Comparison of ENCODE assay signal across 17 mouse cellular contexts in genomic region chr11:108299913-108300312, GRCm38 (mm10). TPM values are rescaled to one million over a fixed set of nuclear protein-coding genes. Genes with fewer than 3 reads are reported as not detected.
DNase-seq lines count a peak whose midpoint lies in the region; ATAC-seq and TF ChIP-seq lines count a peak whose summit lies in the region.
"Had no signal": no experiment of that assay in that cellular context is flagged by ENCODE, and none has a peak within 500 bp of the region (broad histone marks: within the 10 kb centered on the region; RNA-seq: fewer than 3 reads in every experiment).

No protein-coding gene starts in this region.

- no peak overlapping the region for H3K4me3 ChIP-seq in lung, embryonic 16.5 days (ENCODE audit: low read length)
- H3K4me3 ChIP-seq in lung, postnatal 0 days (ENCODE audit: low read depth, low read length): no peak overlapping the region
- no peak overlapping the region for H3K4me3 ChIP-seq in limb, embryonic 15.5 days
- H3K4me3 ChIP-seq: embryonic facial prominence, embryonic 12.5 days; heart, adult 2 months; midbrain, embryonic 15.5 days had no signal

- no peak for TF ChIP-seq CTCF in lung, postnatal 0 days (IDR thresholded peaks at IDR 0.05)

- DNase-seq in heart, adult 9 months (ENCODE audit: low spot score in 2 of 2): peak; percentile 14 to 34
- DNase-seq in heart, postnatal 36 days: no peak
- DNase-seq in lung, postnatal 0 days (ENCODE audit: low spot score): no peak
- peak; percentile 44 for DNase-seq in gastrocnemius, adult 18-20 months (ENCODE audit: low spot score)
- no peak for DNase-seq in thymus, postnatal 4 days
- DNase-seq: cerebellum, adult 11 months; kidney, adult 11 months; layer of hippocampus, postnatal 36 days had no signal

- intact Hi-C loops in heart, postnatal 36 days (cut with DNase I): no loop called here

- no peak overlapping the region for H3K4me2 ChIP-seq in lung, embryonic 16.5 days (ENCODE audit: low read depth, low read length)
- H3K4me2 ChIP-seq in lung, postnatal 0 days (replicated peaks; ENCODE audit: low read depth, low read length): no peak overlapping the region
- no peak overlapping the region for H3K4me2 ChIP-seq in limb, embryonic 15.5 days
- H3K4me2 ChIP-seq: embryonic facial prominence, embryonic 12.5 days; hindbrain, embryonic 14.5 days; midbrain, embryonic 15.5 days had no signal

- H3K36me3 ChIP-seq in lung, embryonic 16.5 days (ENCODE audit: control insufficient read depth, insufficient read depth, low read length): no peaks in the 10 kb centered on the region
- no peaks in the 10 kb centered on the region for H3K36me3 ChIP-seq in lung, postnatal 0 days (ENCODE audit: insufficient read depth, low read length)
- no peaks in the 10 kb centered on the region for H3K36me3 ChIP-seq in limb, embryonic 15.5 days
- H3K36me3 ChIP-seq: embryonic facial prominence, embryonic 12.5 days; midbrain, embryonic 15.5 days had no signal

- no peaks in the 10 kb centered on the region for H3K27me3 ChIP-seq in lung, embryonic 16.5 days (ENCODE audit: control insufficient read depth, insufficient read depth, low read depth, low read length)
- no peaks in the 10 kb centered on the region for H3K27me3 ChIP-seq in lung, postnatal 0 days (replicated peaks; ENCODE audit: insufficient read depth, low read length)
- H3K27me3 ChIP-seq in limb, embryonic 15.5 days: no peaks in the 10 kb centered on the region
- H3K27me3 ChIP-seq: midbrain, embryonic 15.5 days; Patski had no signal

- H3K27ac ChIP-seq in lung, embryonic 16.5 days (ENCODE audit: low read length): no peak overlapping the region
- H3K27ac ChIP-seq in lung, postnatal 0 days (ENCODE audit: low read length): no peak overlapping the region
- no peak overlapping the region for H3K27ac ChIP-seq in limb, embryonic 15.5 days
- H3K27ac ChIP-seq: embryonic facial prominence, embryonic 12.5 days; heart, adult 2 months; hindbrain, embryonic 14.5 days; liver, embryonic 14.5 days; macrophage; midbrain, embryonic 15.5 days had no signal

- no peaks in the 10 kb centered on the region for H3K9me3 ChIP-seq in lung, embryonic 16.5 days (ENCODE audit: control insufficient read depth, low read length)
- H3K9me3 ChIP-seq in lung, postnatal 0 days (ENCODE audit: low read length): no peaks in the 10 kb centered on the region
- H3K9me3 ChIP-seq in limb, embryonic 15.5 days: no peaks in the 10 kb centered on the region
- H3K9me3 ChIP-seq: embryonic facial prominence, embryonic 12.5 days; midbrain, embryonic 15.5 days had no signal

- no peak for TF ChIP-seq EP300 in lung, postnatal 0 days (IDR thresholded peaks at IDR 0.05)

- H3K9ac ChIP-seq in lung, embryonic 16.5 days (ENCODE audit: low read length): no peak overlapping the region
- no peak overlapping the region for H3K9ac ChIP-seq in lung, postnatal 0 days (replicated peaks; ENCODE audit: low read depth)
- no peak overlapping the region for H3K9ac ChIP-seq in limb, embryonic 15.5 days
- H3K9ac ChIP-seq: embryonic facial prominence, embryonic 12.5 days; hindbrain, embryonic 14.5 days; liver, embryonic 14.5 days; midbrain, embryonic 15.5 days had no signal

- WGBS in lung, embryonic 16.5 days: 74% methylated on average over 10 of the region's 10 CpGs
- 76% methylated on average over 10 of the region's 10 CpGs for WGBS in lung, postnatal 0 days
- 49% methylated on average over 10 of the region's 10 CpGs for WGBS in limb, embryonic 15.5 days

- peak; percentile 47; the same call in 1 of the 2 replicates for ATAC-seq in lung, embryonic 16.5 days (ENCODE audit: low read depth)
- no peak for ATAC-seq in lung, postnatal 0 days
- peak; percentile 40; the same call in 1 of the 2 replicates for ATAC-seq in limb, embryonic 15.5 days (ENCODE audit: insufficient number of reproducible peaks, low FRiP score, low TSS enrichment, low read depth)
- ATAC-seq: midbrain, embryonic 15.5 days; Patski had no signal

- H3K4me1 ChIP-seq in lung, embryonic 16.5 days (replicated peaks; ENCODE audit: control insufficient read depth, insufficient read depth, low read length): 0 out of 2 replicates have a peak, but pooled peaks cover 2% of the 10 kb centered on the region
- H3K4me1 ChIP-seq in lung, postnatal 0 days (ENCODE audit: insufficient read depth, low read depth, low read length): no peaks in the 10 kb centered on the region; the same call in 1 of the 2 replicates
- H3K4me1 ChIP-seq in limb, embryonic 15.5 days: peaks cover 36% of the 10 kb centered on the region

RNA-seq across cellular contexts. Expression of gene Apoh, which starts 43.2 kb away (rescaled TPM):
- total RNA-seq in heart, postnatal 36 days (2021): not detected
- 1.2 and 14.2 TPM in 2 replicates for polyA plus RNA-seq in lung, embryonic 16.5 days (2015; fragmentation: Nextera tagmentation; extraction: Ambion mirVana)
- polyA plus RNA-seq in lung, postnatal 0 days (2015; fragmentation: Nextera tagmentation; extraction: Ambion mirVana): 0.29 and 0.37 TPM in 2 replicates
- total RNA-seq in gastrocnemius, adult 18-20 months (2021): 1 to 10 TPM in 1 of 2 experiments, under 1 TPM in 1; 0.78 to 1.6 TPM
- 0.40 and 2.0 TPM in 2 replicates for polyA plus RNA-seq in limb, embryonic 15.5 days (2015; fragmentation: Nextera tagmentation; extraction: Ambion mirVana)
- total RNA-seq: heart, adult 2 months had no signal
- polyA plus RNA-seq: macrophage had no signal

RNA-seq across cellular contexts. Expression of gene Prkca, which starts 43.8 kb away (rescaled TPM):
- total RNA-seq in heart, postnatal 36 days (2021): 10 to 100 TPM; 33.6 to 41.0 TPM
- 8.8 and 10.1 TPM in 2 replicates for polyA plus RNA-seq in lung, embryonic 16.5 days (2015; fragmentation: Nextera tagmentation; extraction: Ambion mirVana)
- 3.8 and 4.0 TPM in 2 replicates for polyA plus RNA-seq in lung, postnatal 0 days (2015; fragmentation: Nextera tagmentation; extraction: Ambion mirVana)
- total RNA-seq in gastrocnemius, adult 18-20 months (2021): 10 to 100 TPM; 51.3 to 59.9 TPM
- polyA plus RNA-seq in limb, embryonic 15.5 days (2015; fragmentation: Nextera tagmentation; extraction: Ambion mirVana): 8.3 and 9.0 TPM in 2 replicates

Comparison
In these comparisons a context has a peak if more than half of its experiments do, and no peak if none do; other contexts are left out.
1. DNase-seq: peak in heart, adult 9 months (2 of 2) and gastrocnemius, adult 18-20 months (single experiment); none in heart, postnatal 36 days (0 of 2), lung, postnatal 0 days (single experiment) and thymus, postnatal 4 days (single experiment).